Mouse (Mus musculus) heart, adult 2 months (tissue): ENCODE data around the gene Ttc23l.

Experiments used
- CTCF ChIP-seq: fragments of 200-600 bp; IDR thresholded peaks from 2 replicates; pipeline ENCODE4 v1.8.1; 2022; ENCODE audit warnings: antibody characterized with exemption, mild to moderate bottlenecking, moderate library complexity
- EP300 ChIP-seq: fragments of 200-500 bp; IDR thresholded peaks from 2 replicates; pipeline ENCODE4 v1.6.1; 2011; ENCODE audit warnings: low read depth, low read length, control low read depth; ENCODE audit not compliant: insufficient read depth

DNA sequence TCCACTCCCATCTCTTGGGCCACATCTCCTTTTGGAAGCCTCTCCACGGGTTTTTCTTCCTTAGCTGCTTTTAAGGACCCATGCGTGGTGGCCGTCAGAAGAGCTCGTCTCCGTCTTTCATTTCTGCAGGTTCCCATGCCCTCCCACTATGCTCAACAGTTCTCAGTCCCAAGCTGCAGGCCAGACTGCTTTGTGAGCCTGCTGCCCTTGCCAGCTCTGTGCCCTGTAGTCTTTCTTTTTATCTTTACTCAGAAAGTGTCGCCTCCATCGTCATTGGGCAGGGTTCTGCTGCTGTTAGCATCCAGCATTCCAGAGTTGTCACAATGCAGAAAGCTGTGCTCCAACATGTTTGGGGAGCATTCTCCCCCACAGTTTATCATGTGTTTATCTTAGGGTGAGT is 8.0 kb upstream of the Ttc23l start:
- TF ChIP-seq CTCF (no peak), EP300 (no peak)
